Mouse (Mus musculus) MEL-GATA-1-ER (cell line): ENCODE results near the gene Gm3646.
A peak's percentile ranks its signal among the peaks of the same experiment; 100 is the strongest.

Experiments
- DNase-seq: peaks from one replicate; pipeline ENCODE4 v3.0.0-alpha.2; 2012; ENCODE audit warnings: low read depth; ENCODE audit errors: extremely low read depth

The Gm3646 gene

DNA sequence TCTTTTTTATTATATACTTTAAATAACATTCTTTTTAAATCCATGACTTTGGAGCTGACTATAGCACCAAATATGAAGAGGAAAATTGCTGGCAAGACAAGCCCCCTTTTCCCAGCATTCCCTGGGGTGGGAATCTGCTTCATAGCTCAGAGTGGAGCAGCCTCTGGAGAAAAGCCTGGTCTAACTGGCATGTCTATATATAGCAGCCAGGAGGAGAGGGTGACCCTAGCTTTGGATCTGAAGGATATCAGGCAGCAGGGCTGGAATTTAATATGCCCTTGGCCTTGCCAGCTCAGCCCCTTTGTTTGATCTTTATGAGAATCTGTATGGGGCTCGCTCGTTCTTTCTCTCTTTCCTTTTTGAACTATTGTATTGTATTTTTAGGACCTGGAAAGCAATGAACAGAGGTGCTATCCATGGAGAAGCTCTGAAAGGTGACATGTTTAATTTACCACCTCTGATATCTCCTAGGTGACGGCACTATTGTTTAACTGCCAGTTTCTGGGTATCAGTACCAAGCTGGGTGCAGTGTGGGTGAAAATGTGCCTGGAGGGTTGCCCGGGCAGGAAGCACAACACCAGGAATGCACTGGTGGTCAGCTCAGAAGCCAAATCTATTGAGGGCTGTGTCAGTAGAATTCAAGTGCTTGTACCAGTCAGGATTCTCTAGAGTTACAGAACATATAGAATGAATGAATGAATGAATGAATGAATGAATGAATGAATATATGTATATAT, at the start of gene Gm3646:
Gene Gm3646, minus strand, starts transcription at position 90 of the 737 bp plus-strand sequence.
- DNase-seq = no peak

DNA sequence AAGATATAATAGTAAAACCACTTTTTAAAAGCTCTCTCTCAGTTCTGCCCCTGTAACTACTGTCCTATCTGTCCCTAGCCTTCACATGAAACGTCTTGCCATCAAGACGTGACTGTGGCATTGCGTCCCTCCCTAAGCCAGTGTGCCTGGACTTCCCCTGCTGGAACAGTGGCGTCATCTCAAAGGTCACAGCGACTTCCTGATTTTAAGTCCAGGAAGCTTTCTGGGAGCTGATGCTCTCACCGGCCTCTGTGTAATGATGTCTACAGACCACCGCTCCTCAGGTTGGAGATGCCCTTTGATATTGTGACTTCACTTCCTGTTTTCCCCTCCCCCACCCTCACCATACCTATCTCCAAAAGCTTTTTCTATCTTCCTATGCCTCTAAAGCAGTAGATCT, 41.9 kb upstream of the Gm3646 start:
- no peak for DNase-seq

DNA sequence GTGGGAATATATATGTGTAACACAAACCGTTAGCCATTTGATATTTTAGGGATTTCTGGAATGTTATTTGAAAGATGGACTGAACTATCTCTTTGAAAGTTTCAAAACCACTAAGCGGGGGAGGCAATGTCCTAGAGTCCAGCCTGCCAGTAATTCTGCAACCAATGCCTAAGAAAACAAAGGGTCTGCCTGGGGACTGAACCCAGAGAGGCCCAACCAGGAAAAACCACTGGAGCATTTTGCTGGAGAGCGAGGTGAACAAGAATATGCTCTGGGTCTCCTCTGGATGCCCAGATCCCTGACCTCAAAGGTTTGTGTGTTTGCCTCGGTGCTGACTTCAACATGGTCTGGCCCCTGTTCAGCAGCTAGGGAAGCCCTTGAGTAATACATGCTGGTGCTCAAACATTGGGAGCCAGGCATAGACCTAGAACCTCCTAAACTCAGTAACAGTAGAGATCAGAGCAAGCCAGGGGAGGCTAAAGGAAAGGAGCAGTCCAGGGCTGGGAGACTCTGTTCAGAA, 41.0 kb upstream of the Gm3646 start:
- DNase-seq = no peak

DNA sequence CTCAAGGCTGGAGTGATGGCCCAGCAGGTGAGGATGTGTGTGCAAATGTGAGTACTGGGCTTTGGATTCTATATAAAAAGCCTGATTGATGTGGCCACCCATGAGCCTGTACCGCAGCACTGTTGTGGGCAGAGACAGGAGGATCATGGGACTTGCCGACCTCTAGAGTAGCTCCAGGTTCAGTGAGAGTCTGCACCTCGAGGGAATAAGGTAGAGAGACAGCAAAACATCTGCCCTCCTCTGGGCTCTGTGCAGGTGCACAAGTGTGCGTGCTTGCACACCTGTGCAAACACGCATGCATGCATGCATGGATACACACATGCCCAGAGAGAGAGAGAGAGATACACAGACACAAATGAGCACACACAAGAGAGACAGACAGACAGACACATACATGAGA, 38.2 kb upstream of the Gm3646 start:
- DNase-seq = no peak

- no peak for DNase-seq
Measured at GRCm38 (mm10) chr1:39842218-39843007, 37.3 kb upstream of the Gm3646 start.

DNA sequence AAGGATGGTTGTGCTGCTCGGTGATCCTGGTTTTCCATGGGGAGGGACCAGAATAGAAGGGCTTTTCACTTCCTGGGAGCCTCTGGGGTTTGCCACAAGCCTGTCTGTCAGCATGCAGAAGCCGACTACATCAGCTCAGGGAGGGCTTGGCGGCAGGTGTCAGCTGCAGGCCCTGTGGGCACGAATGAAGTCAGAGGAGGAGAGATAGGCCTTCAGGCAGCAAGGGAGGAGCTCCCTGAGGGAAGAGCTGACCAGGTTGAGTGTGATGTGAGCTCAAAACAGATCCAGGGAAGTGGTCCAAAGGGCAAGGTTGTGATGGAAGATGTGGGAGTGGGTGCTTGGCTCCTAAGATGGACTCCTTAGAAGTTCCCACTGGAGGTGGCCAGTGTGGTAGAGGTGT, 35.7 kb upstream of the Gm3646 start:
- no peak for DNase-seq

DNA sequence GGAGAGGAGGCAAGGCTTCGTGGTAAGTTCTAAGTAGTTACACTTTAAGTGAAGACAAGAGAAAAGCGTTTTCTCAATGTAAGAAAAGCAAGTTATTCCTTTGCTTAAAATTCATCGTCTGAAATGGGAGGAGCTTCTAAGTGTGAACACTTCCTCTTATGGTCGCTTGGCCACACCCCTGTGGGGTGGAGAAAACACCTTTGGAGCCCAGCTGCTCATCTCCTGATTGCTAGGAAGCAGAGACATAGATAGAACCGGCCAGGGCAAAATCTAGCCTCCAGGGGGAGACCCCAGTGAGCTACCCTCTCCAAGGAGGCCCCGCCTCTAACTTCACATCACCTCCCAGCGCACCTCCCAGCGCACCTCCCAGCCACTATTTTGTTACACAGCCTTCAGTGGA, 34.7 kb upstream of the Gm3646 start:
- peak; percentile 39 for DNase-seq

DNA sequence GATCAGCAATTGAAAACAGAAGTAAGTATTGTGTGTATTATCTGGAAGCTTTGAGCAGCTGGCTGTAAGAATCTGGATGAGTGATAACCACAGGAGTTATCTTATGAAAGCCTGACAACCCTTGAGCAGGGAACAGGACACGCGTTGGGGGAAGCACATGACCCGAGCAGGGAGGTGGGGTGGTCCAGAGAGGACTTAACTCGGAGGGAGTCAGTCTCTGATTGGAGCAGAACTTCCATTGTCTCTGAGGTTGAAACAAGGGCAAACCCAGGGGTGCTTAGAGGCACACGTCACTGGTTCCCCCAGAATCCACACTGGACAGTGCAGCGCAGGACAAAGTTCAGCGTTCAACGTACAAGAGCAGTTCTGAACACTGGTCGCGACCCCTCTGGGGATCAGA, 34.1 kb upstream of the Gm3646 start:
- no peak for DNase-seq

DNA sequence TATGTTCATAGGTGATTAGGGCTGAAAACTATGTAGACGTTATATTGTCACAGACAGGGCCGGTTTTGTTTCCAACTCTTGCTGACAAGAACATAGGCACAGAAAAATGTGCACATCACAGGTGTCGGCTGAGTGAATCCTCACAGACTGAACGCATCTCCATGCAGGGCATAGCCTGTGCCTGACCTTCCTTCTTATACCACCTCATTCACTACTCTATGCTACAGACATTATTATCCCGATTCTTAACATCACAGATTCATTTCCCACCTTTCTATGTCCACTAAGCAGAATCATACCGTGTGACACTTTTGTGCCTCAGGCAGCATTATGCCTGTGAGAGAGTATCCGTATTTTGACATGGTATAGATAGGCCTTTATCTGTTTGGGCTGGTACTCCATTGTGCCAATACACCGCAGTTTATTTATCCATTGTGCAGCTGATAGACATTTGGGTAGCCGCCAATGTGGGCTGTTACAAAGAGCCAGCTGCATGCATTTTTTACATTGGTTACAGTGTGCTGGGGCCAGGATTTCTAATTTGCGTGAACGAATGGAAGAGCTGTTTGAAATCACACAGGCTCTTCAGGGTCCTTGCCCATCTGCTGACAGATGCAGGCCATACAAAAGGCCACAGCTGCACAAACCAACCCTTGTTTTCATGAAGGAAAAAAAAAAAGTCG, 33.5 kb upstream of the Gm3646 start:
- DNase-seq = no peak

DNA sequence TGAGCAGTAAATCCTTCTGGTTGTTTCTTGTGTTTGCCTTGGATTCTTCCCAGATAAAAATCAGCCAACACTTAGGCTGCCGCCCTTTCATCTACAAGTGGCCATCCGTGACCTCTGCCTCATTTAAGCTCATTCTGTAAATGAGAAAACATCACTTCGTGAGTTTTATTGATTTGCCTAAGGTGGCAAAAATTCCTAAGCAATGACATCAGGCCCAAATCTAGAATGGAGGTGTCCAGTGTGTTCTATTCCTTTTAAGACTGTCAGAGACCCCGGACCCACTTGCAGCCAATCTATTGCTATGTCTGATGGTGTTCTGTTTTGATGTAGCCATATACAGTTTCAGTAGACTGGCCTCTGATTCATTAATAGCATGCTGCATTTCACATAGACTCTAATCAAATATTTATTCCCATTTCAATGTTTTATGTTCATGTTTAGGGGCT, 26.5 kb upstream of the Gm3646 start:
- no peak for DNase-seq

- no peak for DNase-seq
Measured at GRCm38 (mm10) chr1:39830786-39831593, 25.9 kb upstream of the Gm3646 start.

DNA sequence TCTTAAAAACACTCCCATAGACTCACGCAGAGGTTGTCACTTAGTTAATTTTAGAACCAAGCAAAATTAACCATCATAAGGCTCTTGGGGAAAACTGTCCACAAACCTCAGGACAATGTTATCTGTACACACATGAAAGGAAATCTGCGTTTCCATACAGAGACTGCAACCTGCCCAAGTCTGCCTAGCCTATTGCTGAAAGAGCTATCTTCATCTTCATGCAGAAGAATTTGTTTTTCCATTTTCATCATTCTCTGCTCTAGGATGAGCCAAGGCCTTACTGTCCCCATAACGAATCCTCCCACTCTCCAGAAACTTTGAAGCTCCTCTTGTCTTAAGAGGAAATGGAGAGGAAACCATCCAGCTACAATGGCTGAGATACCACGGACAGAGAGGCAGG, 19.8 kb upstream of the Gm3646 start:
- no peak for DNase-seq

DNA sequence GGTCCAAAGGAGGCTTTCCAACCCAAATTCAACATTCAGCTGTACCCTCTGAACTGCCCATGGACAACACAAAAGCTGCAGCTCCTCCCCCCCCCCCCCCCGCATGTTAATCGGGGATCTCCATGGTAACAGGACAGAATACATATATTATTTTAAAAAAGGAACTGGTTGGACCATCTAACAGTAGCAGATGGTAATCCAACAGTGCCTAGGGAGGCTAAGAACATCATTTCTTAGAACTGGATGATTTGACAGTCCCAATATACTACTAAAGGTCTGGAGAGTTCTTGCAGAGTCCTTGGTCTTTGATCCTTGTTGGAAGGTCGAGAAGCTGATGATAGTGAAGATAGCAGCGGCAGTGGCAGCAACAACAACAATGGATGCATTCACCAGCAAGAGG, 19.1 kb upstream of the Gm3646 start:
- DNase-seq = no peak

- no peak for DNase-seq
Measured at GRCm38 (mm10) chr1:39819596-39819995, 14.5 kb upstream of the Gm3646 start.

GRCm38 (mm10) chr1:39815766-39816165, 10.6 kb upstream of the Gm3646 start:
- DNase-seq = peak; percentile 1

- no peak for DNase-seq
Measured at GRCm38 (mm10) chr1:39813067-39813466, 7.9 kb upstream of the Gm3646 start.

GRCm38 (mm10) chr1:39804789-39805188, 343 bp downstream of the Gm3646 start:
- no peak for DNase-seq

- no peak for DNase-seq
Measured at GRCm38 (mm10) chr1:39802946-39803345, 2.2 kb downstream of the Gm3646 start.

DNA sequence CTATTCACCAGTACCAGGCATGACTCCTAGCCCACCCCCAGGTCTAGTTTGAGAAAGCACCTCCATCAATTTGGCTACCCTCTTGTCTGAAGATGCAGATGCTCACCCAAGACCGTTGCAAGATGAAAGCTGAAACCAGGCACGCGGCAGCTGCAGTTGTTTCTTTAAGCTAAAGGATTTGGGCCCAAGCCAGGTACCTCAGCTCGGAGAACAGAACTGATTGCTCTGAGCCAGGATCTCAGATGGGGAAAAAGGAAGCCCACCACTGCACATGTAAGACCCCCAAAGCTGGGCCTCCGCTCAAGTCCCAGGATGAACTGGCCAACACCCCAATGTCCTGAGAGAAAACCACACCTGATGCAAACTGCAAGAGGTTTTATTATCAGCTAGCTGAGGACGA, 7.6 kb downstream of the Gm3646 start:
- DNase-seq = no peak

GRCm38 (mm10) chr1:39796765-39797164, 8.4 kb downstream of the Gm3646 start:
- no peak for DNase-seq

- DNase-seq = no peak
Measured at GRCm38 (mm10) chr1:39784632-39785031, 20.5 kb downstream of the Gm3646 start.
